Mouse (Mus musculus) limb, embryonic 11.5 days (tissue): ENCODE results near the gene Spaca6. TPM values are rescaled to one million over a fixed set of nuclear protein-coding genes. Genes with fewer than 3 reads are reported as not detected.
A peak's percentile ranks its signal among the peaks of the same experiment; 100 is the strongest.

ENCODE experiments used
- ATAC-seq: fragments of 200-750 bp; cut with Nextera tagmentation; 2 replicates; pipeline ENCODE4 v1.8.0; 2017; ENCODE audit warnings: low read depth; ENCODE audit not compliant: insufficient number of reproducible peaks, low FRiP score, low TSS enrichment
- DNase-seq: peaks from one replicate; pipeline ENCODE4 v3.0.0-alpha.2; 2015; ENCODE audit warnings: low spot score
- H3K27ac ChIP-seq: fragments of 300-500 bp; sonication (generic); replicated peaks from 2 replicates; pipeline ENCODE4 v1.5.1; 2014; ENCODE audit warnings: low read depth, mild to moderate bottlenecking, low read length
- H3K27me3 ChIP-seq: fragments of 300-500 bp; sonication (generic); 2 replicates; pipeline ENCODE4 v1.6.1; 2014; ENCODE audit warnings: mild to moderate bottlenecking, low read length, mixed read lengths; ENCODE audit not compliant: control insufficient read depth, insufficient read depth
- H3K36me3 ChIP-seq: fragments of 300-500 bp; sonication (generic); 2 replicates; pipeline ENCODE4 v1.6.1; 2014; ENCODE audit warnings: mild to moderate bottlenecking, low read length, moderate library complexity, mixed read lengths; ENCODE audit not compliant: control insufficient read depth, insufficient read depth
- H3K4me1 ChIP-seq: fragments of 300-500 bp; sonication (generic); 2 replicates; pipeline ENCODE4 v1.6.1; 2014; ENCODE audit warnings: low read length, mixed read lengths; ENCODE audit not compliant: control insufficient read depth, insufficient read depth
- H3K4me2 ChIP-seq: fragments of 300-500 bp; sonication (generic); 2 replicates; pipeline ENCODE4 v1.6.1; 2014; ENCODE audit warnings: low read depth, mild to moderate bottlenecking, moderate library complexity; ENCODE audit not compliant: severe bottlenecking
- H3K4me3 ChIP-seq: fragments of 300-500 bp; sonication (generic); 2 replicates; pipeline ENCODE4 v1.5.1; 2014; ENCODE audit warnings: low read depth, low read length
- H3K9ac ChIP-seq: fragments of 300-500 bp; sonication (generic); 2 replicates; pipeline ENCODE4 v1.6.1; 2014; ENCODE audit warnings: mild to moderate bottlenecking, low read length
- H3K9me3 ChIP-seq: fragments of 300-500 bp; sonication (generic); 2 replicates; pipeline ENCODE4 v1.6.1; 2016; ENCODE audit warnings: low read length; ENCODE audit not compliant: control insufficient read depth
- WGBS: fragments of 180-500 bp; shearing (Covaris S2); extraction: QIAGEN DNeasy Blood & Tissue Kit; methylation state at CpG from one replicate; pipeline ENCODE4 v1.1.7; 2014; 5-methylcytosine and 5-hydroxymethylcytosine counted together
- polyA plus RNA-seq: library from polyadenylated mRNA; unstranded; fragments of >200 nt; fragmentation: Nextera tagmentation; extraction: Ambion mirVana; gene quantifications from 2 replicates; pipeline ENCODE4 v1.2.1, GENCODE M21; 2014

The Spaca6 gene
- 35.5 and 39.7 TPM in 2 replicates for polyA plus RNA-seq

DNA sequence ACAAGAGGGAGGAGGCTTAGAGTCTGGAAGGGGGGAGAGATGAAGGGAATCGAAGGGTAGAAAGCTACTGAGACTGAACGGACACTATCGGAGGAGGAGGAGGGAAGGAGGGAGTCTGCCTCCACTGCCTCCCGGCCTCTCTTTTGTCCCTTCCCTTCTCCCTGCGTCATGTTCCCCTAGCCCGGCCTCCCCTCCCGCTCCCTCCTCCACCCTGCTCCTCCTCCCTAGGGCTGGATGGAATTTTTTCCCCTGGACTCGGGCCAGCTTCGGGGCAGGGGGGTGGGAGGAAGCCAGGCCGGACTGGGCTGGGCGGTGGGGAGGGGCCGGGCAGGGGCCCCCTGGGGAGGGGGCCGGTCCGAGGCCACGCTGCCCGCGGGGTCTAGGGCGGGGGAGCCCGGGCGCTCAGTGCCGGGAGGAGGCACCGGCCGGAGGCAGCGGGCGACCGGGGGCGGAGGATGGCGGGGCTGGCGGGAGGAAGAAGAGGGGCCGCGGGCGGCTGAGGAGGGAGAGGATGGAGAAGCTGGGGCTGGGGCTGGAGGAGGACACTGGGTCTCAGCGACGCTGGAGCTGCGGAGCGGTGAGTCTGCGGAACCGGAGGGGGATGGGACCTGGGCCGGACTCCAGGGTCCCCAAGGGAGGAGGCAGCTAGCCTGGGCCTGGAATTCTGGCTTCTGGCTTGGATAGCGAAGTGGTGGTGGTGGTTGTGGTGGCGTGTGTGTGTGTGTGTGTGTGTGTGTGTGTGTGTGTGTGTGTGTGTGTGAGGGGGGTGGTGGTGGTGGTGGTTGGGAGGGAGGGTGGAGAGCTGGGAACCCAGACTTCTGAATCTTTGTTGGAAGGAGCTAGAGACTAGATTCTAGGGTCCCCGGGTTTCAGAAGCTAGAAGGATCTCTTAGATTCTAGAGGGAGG, at the start of gene Spaca6:
Gene Spaca6 (plus strand): TSS at position 408 of the 907 bp plus-strand sequence.
- Histone ChIP-seq H3K4me3 (peak within 1 kb of the TSS; percentile 84), H3K4me2 (peak within 1 kb of the TSS; percentile 98), H3K4me1 (peaks cover 8% of the 10 kb centered on the region; the same call in 1 of the 2 replicates), H3K9ac (peak within 1 kb of the TSS; percentile 88), H3K27me3 (no peaks in the 10 kb centered on the region), H3K36me3 (no peaks in the 10 kb centered on the region), H3K27ac (peak within 1 kb of the TSS; percentile 100), H3K9me3 (no peaks in the 10 kb centered on the region)
- DNase-seq (peak; percentile 92), ATAC-seq (peak; percentile 82)
- under 1% methylated on average over 32 of the region's 42 CpGs for WGBS

DNA sequence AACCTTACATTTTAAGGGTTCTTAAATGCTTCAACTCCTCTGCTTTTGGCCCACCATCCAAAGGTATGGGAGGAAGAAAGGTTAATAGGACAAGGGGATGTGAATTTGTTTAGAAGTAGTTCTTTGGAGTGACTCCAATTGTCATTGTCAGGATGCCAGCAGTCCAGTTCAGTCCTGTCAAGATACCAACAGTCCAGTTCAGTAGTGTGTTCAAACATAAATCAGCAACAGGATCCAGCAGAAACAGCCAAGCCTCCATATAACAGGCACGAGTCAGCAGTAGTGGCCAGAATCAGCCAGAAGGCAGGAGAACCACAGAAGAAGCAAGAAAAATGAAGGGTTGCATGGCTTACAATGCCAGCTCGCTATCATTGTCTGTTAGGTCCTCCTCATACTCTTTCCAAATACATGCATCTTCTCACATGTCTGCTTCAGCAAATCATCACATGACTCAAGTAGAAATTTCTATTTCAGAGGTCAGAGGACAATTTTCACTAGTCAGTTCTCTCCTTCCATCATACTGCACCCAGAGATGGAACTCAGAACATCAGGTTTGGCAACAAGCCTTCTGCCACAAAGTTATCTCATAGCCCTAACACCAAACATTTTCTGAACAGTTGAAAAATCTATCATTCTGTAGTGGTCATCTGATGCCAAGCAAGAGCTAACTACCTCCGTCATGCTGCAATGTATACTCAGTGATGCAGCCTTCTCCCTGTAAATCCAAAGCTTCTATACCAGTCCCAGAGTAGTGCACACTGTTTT, 35.9 kb upstream of the Spaca6 start:
- no peaks in the 10 kb centered on the region for H3K4me1 ChIP-seq

DNA sequence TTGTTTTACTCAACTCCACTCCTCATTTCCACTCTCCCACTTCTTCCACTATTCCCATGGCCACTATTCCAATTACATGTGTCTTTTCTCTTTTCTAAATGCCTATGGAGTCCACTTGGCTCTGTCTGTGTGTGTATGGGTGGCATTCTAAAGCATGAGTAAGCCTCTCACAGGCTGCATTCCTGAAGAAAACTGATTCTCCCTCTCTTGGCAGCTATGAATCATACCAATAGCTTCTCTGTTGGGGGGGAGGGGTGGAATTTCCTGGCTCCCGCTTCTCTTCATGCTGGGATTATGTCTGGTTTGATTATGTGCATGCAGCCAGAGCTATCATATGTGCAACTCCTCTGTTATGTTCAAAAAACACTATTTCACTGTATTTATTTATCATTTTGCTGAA, 34.4 kb upstream of the Spaca6 start:
- no peaks in the 10 kb centered on the region for H3K9me3 ChIP-seq
- no peak overlapping the region for H3K4me2 ChIP-seq
- no peak overlapping the region for H3K27ac ChIP-seq
- DNase-seq, result no peak
- no peaks in the 10 kb centered on the region for H3K4me1 ChIP-seq
- no peak overlapping the region for H3K9ac ChIP-seq
- no peak overlapping the region for H3K4me3 ChIP-seq
- 48% methylated on average over 1 of the region's 1 CpGs for WGBS
- H3K27me3 ChIP-seq, result no peaks in the 10 kb centered on the region
- no peaks in the 10 kb centered on the region for H3K36me3 ChIP-seq
- ATAC-seq, result no peak

More for the DNA sequence above, 35.9 kb upstream of the Spaca6 start:
- Histone ChIP-seq H3K9me3 (no peaks in the 10 kb centered on the region), H3K27me3 (no peaks in the 10 kb centered on the region), H3K4me2 (no peak overlapping the region), H3K9ac (no peak overlapping the region), H3K4me3 (no peak overlapping the region), H3K27ac (no peak overlapping the region), H3K36me3 (no peaks in the 10 kb centered on the region)
- no peak for DNase-seq
- no peak for ATAC-seq
- 85% methylated on average over 3 of the region's 3 CpGs for WGBS

DNA sequence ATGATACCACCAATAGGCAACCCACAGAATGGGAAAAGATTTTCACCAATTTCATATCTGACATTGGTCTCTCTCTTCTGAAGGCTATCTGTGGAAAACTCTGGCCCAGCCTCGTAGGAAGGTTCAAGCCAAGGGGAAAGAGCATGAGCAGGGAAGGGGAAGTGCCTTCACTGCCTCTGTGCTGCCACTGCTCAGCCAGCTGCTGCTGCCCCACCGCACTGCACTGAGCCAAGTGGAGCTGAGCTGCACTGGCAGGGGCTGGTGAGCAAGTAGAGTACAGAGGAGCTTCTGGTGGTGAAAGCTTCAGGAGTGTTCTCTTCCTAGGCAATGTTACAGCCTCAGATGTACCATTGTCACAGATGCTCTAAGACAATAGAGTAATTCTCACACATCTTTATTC, 31.4 kb upstream of the Spaca6 start:
- H3K4me3 ChIP-seq, result no peak overlapping the region
- H3K27me3 ChIP-seq, result no peaks in the 10 kb centered on the region
- H3K9ac ChIP-seq, result no peak overlapping the region
- no peaks in the 10 kb centered on the region for H3K36me3 ChIP-seq
- no peak overlapping the region for H3K27ac ChIP-seq
- no peak for DNase-seq
- no peak for ATAC-seq
- 67% methylated on average over 2 of the region's 2 CpGs for WGBS
- H3K4me2 ChIP-seq, result no peak overlapping the region
- H3K9me3 ChIP-seq, result no peaks in the 10 kb centered on the region
- H3K4me1 ChIP-seq, result no peaks in the 10 kb centered on the region

DNA sequence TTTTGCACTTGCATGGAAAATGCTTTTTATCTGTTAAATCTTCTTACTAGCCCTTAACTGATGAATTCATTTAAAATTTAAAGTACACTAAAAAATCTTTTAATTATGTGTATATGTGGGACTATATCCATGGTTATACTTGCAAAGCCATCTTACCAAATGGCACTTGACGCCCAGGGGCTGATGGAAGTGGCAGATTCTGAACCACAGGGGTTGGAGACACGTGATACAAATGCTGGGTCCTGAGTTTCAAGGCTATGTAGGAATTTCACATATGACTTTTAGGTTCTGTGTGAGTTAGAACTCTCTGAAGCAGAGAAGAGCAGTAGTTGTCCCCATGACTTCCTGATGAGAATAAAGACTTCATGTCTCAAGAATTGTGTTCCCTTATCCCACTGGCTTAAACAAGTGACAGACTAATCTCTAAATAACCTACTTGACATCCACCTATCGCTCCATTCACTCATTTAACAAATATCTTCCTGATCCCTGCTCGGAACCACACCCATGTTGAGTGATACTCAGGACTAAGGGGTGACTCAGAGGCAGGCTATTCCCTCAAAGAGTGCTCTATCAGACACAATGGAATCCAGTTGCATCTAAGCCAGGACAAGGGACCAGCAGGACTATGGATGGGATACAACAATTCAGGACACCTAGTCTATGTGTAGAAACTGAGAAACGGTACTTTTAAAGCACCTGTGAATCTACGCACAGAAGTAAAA, 3.2 kb upstream of the Spaca6 start:
- DNase-seq, result no peak
- no peak overlapping the region for H3K27ac ChIP-seq
- no peaks in the 10 kb centered on the region for H3K9me3 ChIP-seq
- H3K4me1 ChIP-seq, result no peaks in the 10 kb centered on the region
- no peaks in the 10 kb centered on the region for H3K36me3 ChIP-seq
- WGBS, result 73% methylated on average over 6 of the region's 6 CpGs
- no peak for ATAC-seq
- no peak overlapping the region for H3K4me2 ChIP-seq
- no peak overlapping the region for H3K4me3 ChIP-seq
- no peaks in the 10 kb centered on the region for H3K27me3 ChIP-seq
- no peak overlapping the region for H3K9ac ChIP-seq

DNA sequence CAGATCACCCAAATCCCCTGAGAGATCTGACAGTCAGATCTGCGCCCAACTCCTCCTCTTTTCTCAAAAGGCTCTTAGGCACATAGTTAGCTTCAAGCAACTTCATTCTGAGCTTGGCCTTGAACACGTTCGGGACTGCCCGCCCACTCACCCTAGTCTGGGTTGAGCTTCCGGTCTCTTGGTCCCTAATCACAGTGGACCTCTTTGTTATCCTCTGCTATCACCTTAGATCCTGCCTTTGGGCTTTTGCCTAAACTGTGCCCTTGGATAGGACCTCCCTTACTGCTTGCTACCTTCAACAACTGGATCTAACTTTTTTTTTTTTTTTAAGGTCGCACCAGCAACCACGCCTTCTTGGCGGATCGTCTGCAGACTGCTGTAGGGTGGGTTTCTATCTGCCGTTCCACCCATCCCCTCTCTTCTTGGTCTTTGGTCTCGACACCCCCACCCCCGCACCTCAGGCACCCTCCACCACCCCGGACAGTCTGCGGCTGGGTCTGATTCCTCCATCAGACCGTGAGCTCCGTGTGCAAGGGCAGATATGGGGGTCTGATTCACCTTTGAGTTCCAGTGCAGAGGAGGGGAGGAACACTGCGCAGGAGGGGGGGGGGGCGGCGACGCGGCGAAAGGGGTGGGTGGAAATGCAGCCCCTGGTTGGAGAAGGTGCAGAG, 902 bp upstream of the Spaca6 start:
- Histone ChIP-seq H3K27ac (peak overlapping the region; percentile 100), H3K4me2 (peak overlapping the region; percentile 98), H3K9ac (peak overlapping the region; percentile 88), H3K36me3 (no peaks in the 10 kb centered on the region), H3K4me3 (peak overlapping the region; percentile 84), H3K9me3 (no peaks in the 10 kb centered on the region), H3K4me1 (peaks cover 8% of the 10 kb centered on the region; the same call in 1 of the 2 replicates), H3K27me3 (no peaks in the 10 kb centered on the region)
- DNase-seq (peak; percentile 68), ATAC-seq (peak; percentile 22; the same call in 1 of the 2 replicates)
- WGBS, result under 1% methylated on average over 20 of the region's 22 CpGs

DNA sequence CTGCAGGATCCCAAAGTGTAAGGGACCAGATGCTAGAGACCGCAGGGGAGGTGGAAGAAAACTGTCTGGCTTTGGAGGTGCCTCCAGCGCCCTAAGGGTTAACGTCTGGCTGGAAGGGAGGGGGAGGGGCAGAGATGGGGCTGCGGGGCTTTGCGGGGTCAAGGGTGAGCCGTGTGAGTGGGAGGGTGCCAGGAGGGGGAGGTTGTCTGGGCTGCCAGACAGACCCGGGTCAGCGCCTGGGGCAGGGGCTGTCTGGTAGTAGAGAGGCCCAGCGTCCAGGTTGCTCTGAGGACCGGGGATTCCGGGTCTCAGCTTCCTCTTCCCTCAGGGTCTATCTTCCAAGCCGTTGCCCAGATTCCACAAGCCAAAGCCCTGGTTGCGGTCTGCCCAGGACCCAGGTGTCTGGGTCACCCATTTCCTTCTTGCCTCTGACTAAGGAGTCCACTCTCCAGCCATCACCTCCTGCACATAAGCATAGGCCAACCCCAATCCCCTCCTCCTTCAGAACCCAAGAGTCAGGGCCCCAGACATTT, 766 bp downstream of the Spaca6 start:
- ATAC-seq (peak; percentile 52), DNase-seq (peak; percentile 91)
- peak overlapping the region; percentile 84 for H3K4me3 ChIP-seq
- no peaks in the 10 kb centered on the region for H3K27me3 ChIP-seq
- WGBS, result 0% methylated on average over 13 of the region's 13 CpGs
- no peaks in the 10 kb centered on the region for H3K36me3 ChIP-seq
- peaks cover 8% of the 10 kb centered on the region; the same call in 1 of the 2 replicates for H3K4me1 ChIP-seq
- no peaks in the 10 kb centered on the region for H3K9me3 ChIP-seq
- H3K4me2 ChIP-seq, result peak overlapping the region; percentile 98
- peak overlapping the region; percentile 100 for H3K27ac ChIP-seq
- peak overlapping the region; percentile 88 for H3K9ac ChIP-seq
